Comparison of ENCODE assay signal across 7 mouse cellular contexts in the genomic region with DNA sequence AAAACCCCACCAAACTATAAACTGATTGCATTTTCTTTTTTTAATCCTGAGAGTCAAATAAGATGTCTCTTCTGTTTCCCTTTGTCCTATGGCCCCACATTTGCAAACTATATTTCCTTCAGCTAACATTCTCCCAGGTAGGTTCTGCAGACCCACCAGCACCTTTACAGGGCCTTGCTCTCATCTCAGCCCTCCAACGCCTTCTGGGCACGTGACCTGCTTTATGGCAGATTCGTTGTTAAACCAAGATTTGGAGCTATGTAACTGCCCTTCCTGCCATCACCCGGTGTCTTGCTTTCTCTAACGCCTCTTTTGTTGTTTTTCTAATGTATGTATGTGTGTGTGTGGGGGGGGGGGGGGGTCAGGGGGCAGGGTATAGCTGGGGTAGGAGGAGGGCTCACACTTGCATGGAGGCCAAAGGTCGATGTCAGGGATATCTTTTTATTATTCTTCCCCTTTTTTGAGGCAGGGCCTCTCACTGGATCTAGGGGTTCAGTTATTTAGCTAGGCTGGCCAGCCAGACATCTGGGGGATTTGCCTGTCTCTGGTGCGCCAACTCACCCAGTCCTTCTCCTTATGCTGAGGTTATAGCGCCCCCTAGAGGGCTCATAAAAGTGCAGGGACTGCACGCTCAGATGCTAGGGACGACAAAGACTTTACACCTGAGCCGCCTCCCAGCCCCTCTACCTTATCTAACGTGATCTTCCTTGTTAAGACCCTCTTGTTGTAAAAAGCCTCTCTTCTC. TPM values are rescaled to one million over a fixed set of nuclear protein-coding genes. Genes with fewer than 3 reads are reported as not detected.
DNase-seq lines count a peak whose midpoint lies in the region; ATAC-seq lines count a peak whose summit lies in the region.

No protein-coding gene starts in this region.

- no peaks in the 10 kb centered on the region for H3K9me3 ChIP-seq in forebrain, embryonic 11.5 days (ENCODE audit: control insufficient read depth, low read length)
- no peaks in the 10 kb centered on the region for H3K9me3 ChIP-seq in hindbrain, embryonic 16.5 days (ENCODE audit: control insufficient read depth, low read length)
- H3K9me3 ChIP-seq in liver, embryonic 13.5 days (replicated peaks): no peaks in the 10 kb centered on the region

- H3K27me3 ChIP-seq in forebrain, embryonic 11.5 days (ENCODE audit: control insufficient read depth, insufficient read depth, low read length): no peaks in the 10 kb centered on the region
- no peaks in the 10 kb centered on the region for H3K27me3 ChIP-seq in hindbrain, embryonic 16.5 days (replicated peaks; ENCODE audit: control insufficient read depth, insufficient read depth, low read length)
- H3K27me3 ChIP-seq in liver, embryonic 13.5 days: peaks cover 15% of the 10 kb centered on the region

- H3K9ac ChIP-seq in forebrain, embryonic 11.5 days (ENCODE audit: low read length): no peak overlapping the region
- H3K9ac ChIP-seq in hindbrain, embryonic 16.5 days (ENCODE audit: low read depth, low read length): no peak overlapping the region
- no peak overlapping the region for H3K9ac ChIP-seq in liver, embryonic 13.5 days

- peak overlapping the region; percentile 24 for H3K4me2 ChIP-seq in forebrain, embryonic 11.5 days (ENCODE audit: low read depth, low read length, severe bottlenecking)
- H3K4me2 ChIP-seq in hindbrain, embryonic 16.5 days (ENCODE audit: low read length): peak overlapping the region; percentile 41
- H3K4me2 ChIP-seq in liver, embryonic 13.5 days: peak overlapping the region; percentile 48

- H3K4me3 ChIP-seq in forebrain, embryonic 11.5 days (ENCODE audit: low read depth, low read length): no peak overlapping the region; the same call in 1 of the 2 replicates
- no peak overlapping the region for H3K4me3 ChIP-seq in hindbrain, embryonic 16.5 days (ENCODE audit: low read length)
- peak overlapping the region; percentile 29; the same call in 1 of the 2 replicates for H3K4me3 ChIP-seq in liver, embryonic 13.5 days (replicated peaks)

- 49% methylated on average over 12 of the region's 12 CpGs for WGBS in forebrain, embryonic 11.5 days
- 57% methylated on average over 12 of the region's 12 CpGs for WGBS in hindbrain, embryonic 16.5 days
- WGBS in liver, embryonic 13.5 days (ENCODE audit: insufficient replicate concordance): 17% methylated on average over 12 of the region's 12 CpGs

- H3K36me3 ChIP-seq in forebrain, embryonic 11.5 days (ENCODE audit: control insufficient read depth, insufficient read depth, low read length): no peaks in the 10 kb centered on the region
- H3K36me3 ChIP-seq in hindbrain, embryonic 16.5 days (ENCODE audit: control insufficient read depth, insufficient read depth, low read length): no peaks in the 10 kb centered on the region
- H3K36me3 ChIP-seq in liver, embryonic 13.5 days: no peaks in the 10 kb centered on the region

- ATAC-seq in forebrain, embryonic 11.5 days (replicated peaks; ENCODE audit: low FRiP score): peak; percentile 66; the same call in 1 of the 2 replicates
- peak; percentile 74 for ATAC-seq in hindbrain, embryonic 16.5 days
- ATAC-seq in liver, embryonic 13.5 days (ENCODE audit: low read depth): peak; percentile 49

- peak; percentile 78 for DNase-seq in CD4-positive, CD25-positive, alpha-beta regulatory T cell, adult 2 months (ENCODE audit: low read depth, low spot score)
- DNase-seq in MN1 (ENCODE audit: low spot score): peak; percentile 41
- DNase-seq in forebrain, embryonic 11.5 days (ENCODE audit: low spot score): peak; percentile 69
- peak; percentile 48 for DNase-seq in liver, embryonic 13.5 days
- DNase-seq in naive thymus-derived CD4-positive, alpha-beta T cell, adult 2 months (ENCODE audit: low read depth): peak; percentile 73
- DNase-seq in testis, postnatal 14 days (ENCODE audit: low spot score): peak; percentile 57

- H3K4me1 ChIP-seq in forebrain, embryonic 11.5 days (replicated peaks; ENCODE audit: control insufficient read depth, insufficient read depth, low read length): no peaks in the 10 kb centered on the region
- H3K4me1 ChIP-seq in hindbrain, embryonic 16.5 days (ENCODE audit: control insufficient read depth, insufficient read depth, low read depth, low read length): no peaks in the 10 kb centered on the region
- H3K4me1 ChIP-seq in liver, embryonic 13.5 days (replicated peaks): peaks cover 20% of the 10 kb centered on the region

- H3K27ac ChIP-seq in forebrain, embryonic 11.5 days (ENCODE audit: low read depth, low read length): no peak overlapping the region
- H3K27ac ChIP-seq in hindbrain, embryonic 16.5 days (ENCODE audit: low read depth, low read length): no peak overlapping the region
- H3K27ac ChIP-seq in liver, embryonic 13.5 days: no peak overlapping the region

RNA-seq across cellular contexts. Expression of a gene that starts 28.3 kb away (rescaled TPM):
- polyA plus RNA-seq in forebrain, embryonic 11.5 days (2014; fragmentation: Nextera tagmentation; extraction: Ambion mirVana): 0.41 and 0.60 TPM in 2 replicates
- 0.49 and 0.63 TPM in 2 replicates for polyA plus RNA-seq in hindbrain, embryonic 16.5 days (2015; fragmentation: Nextera tagmentation; extraction: Ambion mirVana)
- polyA plus RNA-seq in liver, embryonic 13.5 days (2015; fragmentation: Nextera tagmentation; extraction: Ambion mirVana): 0.91 and 1.00 TPM in 2 replicates
